Mouse (Mus musculus): ENCODE results near the gene Sept9. TPM values are rescaled to one million over a fixed set of nuclear protein-coding genes. Genes with fewer than 3 reads are reported as not detected.

The Sept9 gene
- polyA plus RNA-seq, 1 experiment from 2014 or later: 166 TPM

- Histone ChIP-seq H3K4me3 (replicated peaks) (no peak overlapping the region), H3K27ac (no peak overlapping the region)
- WGBS: 70% methylated on average over 14 of the region's 14 CpGs
Measured at GRCm38 (mm10) chr11:117306311-117307088, 107.0 kb downstream of the Sept9 start.

GRCm38 (mm10) chr11:117307895-117308786, 108.7 kb downstream of the Sept9 start:
- Histone ChIP-seq H3K4me2 (replicated peaks) (peak overlapping the region; percentile 18; the same call in 1 of the 2 replicates), H3K9ac (0 out of 2 replicates have a peak overlapping the region, but pooled peaks have one; percentile 2), H3K27ac (peak overlapping the region; percentile 72), H3K4me1 (replicated peaks) (peaks cover 66% of the 10 kb centered on the region), H3K36me3 (no peaks in the 10 kb centered on the region), H3K9me3 (no peaks in the 10 kb centered on the region), H3K4me3 (replicated peaks) (no peak overlapping the region), H3K27me3 (replicated peaks) (no peaks in the 10 kb centered on the region)
- 22% methylated on average over 13 of the region's 13 CpGs for WGBS
- peak; percentile 74 for ATAC-seq

More at GRCm38 (mm10) chr11:117306311-117307088, 107.0 kb downstream of the Sept9 start:
- Histone ChIP-seq H3K36me3 (no peaks in the 10 kb centered on the region), H3K9me3 (no peaks in the 10 kb centered on the region), H3K9ac (no peak overlapping the region), H3K4me2 (replicated peaks) (no peak overlapping the region), H3K4me1 (replicated peaks) (peaks cover 54% of the 10 kb centered on the region), H3K27me3 (replicated peaks) (no peaks in the 10 kb centered on the region)
- no peak for ATAC-seq

- H3K4me2 ChIP-seq (replicated peaks): no peak overlapping the region
- no peak overlapping the region for H3K4me3 ChIP-seq (replicated peaks)
- no peaks in the 10 kb centered on the region for H3K9me3 ChIP-seq
- H3K36me3 ChIP-seq: no peaks in the 10 kb centered on the region
- no peak overlapping the region for H3K27ac ChIP-seq
- H3K4me1 ChIP-seq (replicated peaks): peaks cover 76% of the 10 kb centered on the region
- WGBS: 59% methylated on average over 17 of the region's 17 CpGs
- ATAC-seq: no peak
- H3K9ac ChIP-seq: 0 out of 2 replicates have a peak overlapping the region, but pooled peaks have one; percentile 2
- H3K27me3 ChIP-seq (replicated peaks): no peaks in the 10 kb centered on the region
Measured at GRCm38 (mm10) chr11:117309108-117309917, 109.9 kb downstream of the Sept9 start.

- WGBS: 84% methylated on average over 3 of the region's 3 CpGs
- H3K9ac ChIP-seq: 0 out of 2 replicates have a peak overlapping the region, but pooled peaks have one; percentile 2
- no peak overlapping the region for H3K4me3 ChIP-seq (replicated peaks)
- no peaks in the 10 kb centered on the region for H3K27me3 ChIP-seq (replicated peaks)
- H3K36me3 ChIP-seq: no peaks in the 10 kb centered on the region
- H3K4me2 ChIP-seq (replicated peaks): no peak overlapping the region
- no peak for ATAC-seq
- peak overlapping the region; percentile 14; the same call in 1 of the 2 replicates for H3K27ac ChIP-seq
- H3K9me3 ChIP-seq: no peaks in the 10 kb centered on the region
- H3K4me1 ChIP-seq (replicated peaks): peaks cover 82% of the 10 kb centered on the region
Measured at GRCm38 (mm10) chr11:117309918-117310287, 110.4 kb downstream of the Sept9 start.

- H3K36me3 ChIP-seq: no peaks in the 10 kb centered on the region
- no peaks in the 10 kb centered on the region for H3K27me3 ChIP-seq (replicated peaks)
- H3K9me3 ChIP-seq: no peaks in the 10 kb centered on the region
- H3K4me2 ChIP-seq (replicated peaks): no peak overlapping the region
- H3K27ac ChIP-seq: peak overlapping the region; percentile 87; the same call in 1 of the 2 replicates
- no peak overlapping the region for H3K4me3 ChIP-seq (replicated peaks)
- H3K9ac ChIP-seq: no peak overlapping the region
- no peak for ATAC-seq
- WGBS: 81% methylated on average over 12 of the region's 12 CpGs
- H3K4me1 ChIP-seq (replicated peaks): peaks cover 88% of the 10 kb centered on the region
Measured at GRCm38 (mm10) chr11:117310341-117311107, 111.1 kb downstream of the Sept9 start.

- Histone ChIP-seq H3K4me3 (replicated peaks) (no peak overlapping the region), H3K36me3 (no peaks in the 10 kb centered on the region), H3K27ac (peak overlapping the region; percentile 87), H3K27me3 (replicated peaks) (no peaks in the 10 kb centered on the region), H3K4me1 (replicated peaks) (peaks cover 89% of the 10 kb centered on the region), H3K4me2 (replicated peaks) (peak overlapping the region; percentile 1; the same call in 1 of the 2 replicates), H3K9ac (no peak overlapping the region), H3K9me3 (no peaks in the 10 kb centered on the region)
- ATAC-seq: no peak
- WGBS: 56% methylated on average over 15 of the region's 15 CpGs
Measured at GRCm38 (mm10) chr11:117311127-117311800, 111.8 kb downstream of the Sept9 start.

GRCm38 (mm10) chr11:117312028-117312901, 112.8 kb downstream of the Sept9 start:
- Histone ChIP-seq H3K4me3 (replicated peaks) (no peak overlapping the region; the same call in 1 of the 2 replicates), H3K36me3 (no peaks in the 10 kb centered on the region), H3K27me3 (replicated peaks) (no peaks in the 10 kb centered on the region), H3K4me2 (replicated peaks) (peak overlapping the region; percentile 38), H3K9me3 (no peaks in the 10 kb centered on the region), H3K27ac (peak overlapping the region; percentile 87), H3K4me1 (replicated peaks) (peaks cover 90% of the 10 kb centered on the region), H3K9ac (peak overlapping the region; percentile 26; the same call in 1 of the 2 replicates)
- ATAC-seq: peak; percentile 35
- 39% methylated on average over 23 of the region's 23 CpGs for WGBS

- 36% methylated on average over 8 of the region's 8 CpGs for WGBS
- Histone ChIP-seq H3K27ac (peak overlapping the region; percentile 87), H3K27me3 (replicated peaks) (no peaks in the 10 kb centered on the region), H3K4me1 (replicated peaks) (peaks cover 92% of the 10 kb centered on the region), H3K9ac (0 out of 2 replicates have a peak overlapping the region, but pooled peaks have one; percentile 26), H3K36me3 (no peaks in the 10 kb centered on the region), H3K9me3 (no peaks in the 10 kb centered on the region), H3K4me2 (replicated peaks) (peak overlapping the region; percentile 38), H3K4me3 (replicated peaks) (no peak overlapping the region; the same call in 1 of the 2 replicates)
- ATAC-seq: no peak; the same call in 1 of the 2 replicates
Measured at GRCm38 (mm10) chr11:117312936-117313335, 113.5 kb downstream of the Sept9 start.

GRCm38 (mm10) chr11:117313446-117313845, 114.0 kb downstream of the Sept9 start:
- H3K4me1 ChIP-seq (replicated peaks): peaks cover 92% of the 10 kb centered on the region
- 84% methylated on average over 7 of the region's 7 CpGs for WGBS

GRCm38 (mm10) chr11:117314026-117314425, 114.6 kb downstream of the Sept9 start:
- Histone ChIP-seq H3K36me3 (no peaks in the 10 kb centered on the region), H3K27ac (no peak overlapping the region), H3K27me3 (replicated peaks) (no peaks in the 10 kb centered on the region), H3K4me1 (replicated peaks) (peaks cover 92% of the 10 kb centered on the region), H3K4me3 (replicated peaks) (no peak overlapping the region), H3K4me2 (replicated peaks) (no peak overlapping the region), H3K9ac (no peak overlapping the region), H3K9me3 (no peaks in the 10 kb centered on the region)
- ATAC-seq: no peak
- 91% methylated on average over 7 of the region's 7 CpGs for WGBS

More at GRCm38 (mm10) chr11:117313446-117313845, 114.0 kb downstream of the Sept9 start:
- Histone ChIP-seq H3K4me2 (replicated peaks) (no peak overlapping the region), H3K27ac (peak overlapping the region; percentile 87), H3K27me3 (replicated peaks) (no peaks in the 10 kb centered on the region), H3K9me3 (no peaks in the 10 kb centered on the region), H3K9ac (0 out of 2 replicates have a peak overlapping the region, but pooled peaks have one; percentile 2), H3K4me3 (replicated peaks) (no peak overlapping the region), H3K36me3 (no peaks in the 10 kb centered on the region)
- no peak for ATAC-seq
